In the genomic region with DNA sequence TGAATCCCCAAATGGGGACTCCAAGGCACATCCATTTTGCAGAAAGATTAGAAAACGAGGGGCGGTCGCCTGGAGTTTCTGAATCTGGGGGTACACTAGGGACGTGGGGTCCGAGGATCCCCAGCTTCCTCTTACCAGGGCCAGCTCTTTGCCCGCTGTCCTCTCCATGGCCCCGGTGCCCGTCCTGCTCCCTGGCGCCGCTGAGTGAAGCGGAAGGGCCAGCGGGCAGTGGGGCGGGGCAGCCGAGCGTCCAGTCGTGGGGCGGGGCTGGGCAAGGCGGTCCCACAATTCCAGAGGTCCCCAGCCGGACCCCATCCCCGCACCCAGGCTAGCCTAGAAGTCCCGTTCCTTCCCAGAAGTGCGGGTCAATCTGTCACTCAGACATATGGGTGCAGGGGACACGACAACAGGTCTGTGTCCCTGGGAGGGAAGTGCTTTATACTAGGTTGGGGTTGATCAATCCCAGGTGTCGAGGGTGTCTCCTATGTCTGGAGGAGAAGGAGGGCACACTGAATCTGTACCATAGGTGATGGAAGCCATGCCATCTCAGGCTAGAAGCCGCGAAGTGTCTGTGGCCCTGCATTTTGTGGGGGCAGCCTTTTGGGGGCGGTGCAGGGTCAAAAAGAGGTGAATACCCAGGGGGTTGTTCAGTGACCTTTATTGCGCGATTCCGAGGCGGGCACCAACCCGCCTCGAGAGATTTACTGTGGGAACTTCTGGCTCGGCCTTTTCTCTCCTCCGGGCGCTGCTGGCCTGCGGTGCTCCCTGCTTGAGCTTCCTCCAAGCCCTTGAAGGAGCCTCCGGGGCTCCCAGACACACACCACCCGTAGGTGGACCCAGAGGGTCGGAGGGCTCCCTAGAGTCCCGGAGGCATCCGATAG, we compare ENCODE assay signal across 8 mouse cellular contexts. TPM values are rescaled to one million over a fixed set of nuclear protein-coding genes. Genes with fewer than 3 reads are reported as not detected.
A peak's percentile ranks its signal among the peaks of the same experiment; 100 is the strongest.
DNase-seq lines count a peak whose midpoint lies in the region; ATAC-seq and TF ChIP-seq lines count a peak whose summit lies in the region.

A gene (minus strand): TSS at position 217 of the 881 bp plus-strand sequence.

- no peaks in the 10 kb centered on the region for H3K36me3 ChIP-seq in ES-Bruce4 (ENCODE audit: control insufficient read depth, insufficient read depth, low read length, poor library complexity, severe bottlenecking)
- no peaks in the 10 kb centered on the region for H3K36me3 ChIP-seq in forebrain, embryonic 14.5 days (ENCODE audit: control insufficient read depth, insufficient read depth, low read length)
- no peaks in the 10 kb centered on the region for H3K36me3 ChIP-seq in hindbrain, embryonic 11.5 days (ENCODE audit: control insufficient read depth, insufficient read depth, low read length)
- no peaks in the 10 kb centered on the region for H3K36me3 ChIP-seq in limb, embryonic 15.5 days
- 0 out of 2 replicates have a peak, but pooled peaks cover 3% of the 10 kb centered on the region for H3K36me3 ChIP-seq in midbrain, postnatal 0 days (ENCODE audit: insufficient read depth, low read length)

- TF ChIP-seq CTCF in ES-Bruce4 (IDR thresholded peaks at IDR 0.05; ENCODE audit: low read depth, low read length): no peak
- TF ChIP-seq CTCF in midbrain, postnatal 0 days (IDR thresholded peaks at IDR 0.05): no peak

- peaks cover 10% of the 10 kb centered on the region for H3K27me3 ChIP-seq in ES-Bruce4 (ENCODE audit: control insufficient read depth, insufficient read depth, low read length, poor library complexity, severe bottlenecking)
- peaks cover 53% of the 10 kb centered on the region for H3K27me3 ChIP-seq in forebrain, embryonic 14.5 days (replicated peaks; ENCODE audit: control insufficient read depth, insufficient read depth, low read length)
- H3K27me3 ChIP-seq in hindbrain, embryonic 11.5 days (ENCODE audit: control insufficient read depth, insufficient read depth, low read length): peaks cover 60% of the 10 kb centered on the region
- peaks cover 81% of the 10 kb centered on the region for H3K27me3 ChIP-seq in limb, embryonic 15.5 days
- peaks cover 43% of the 10 kb centered on the region for H3K27me3 ChIP-seq in midbrain, postnatal 0 days (ENCODE audit: insufficient read depth, low read length)

- peak within 1 kb of the TSS; percentile 65 for H3K4me3 ChIP-seq in ES-Bruce4 (ENCODE audit: low read depth, low read length)
- H3K4me3 ChIP-seq in forebrain, embryonic 14.5 days (ENCODE audit: low read depth, low read length): peak within 1 kb of the TSS; percentile 24
- H3K4me3 ChIP-seq in hindbrain, embryonic 11.5 days (ENCODE audit: low read depth, low read length): peak within 1 kb of the TSS; percentile 27
- H3K4me3 ChIP-seq in limb, embryonic 15.5 days: peak within 1 kb of the TSS; percentile 33
- H3K4me3 ChIP-seq in midbrain, postnatal 0 days (ENCODE audit: low read depth, low read length): peak within 1 kb of the TSS; percentile 35

- H3K4me1 ChIP-seq in ES-Bruce4 (ENCODE audit: control insufficient read depth, insufficient read depth, low read length): peaks cover 3% of the 10 kb centered on the region
- H3K4me1 ChIP-seq in forebrain, embryonic 14.5 days (ENCODE audit: control insufficient read depth, insufficient read depth, low read length): peaks cover 11% of the 10 kb centered on the region
- peaks cover 4% of the 10 kb centered on the region; the same call in 1 of the 2 replicates for H3K4me1 ChIP-seq in hindbrain, embryonic 11.5 days (replicated peaks; ENCODE audit: control insufficient read depth, insufficient read depth, low read length)
- H3K4me1 ChIP-seq in limb, embryonic 15.5 days: peaks cover 25% of the 10 kb centered on the region
- H3K4me1 ChIP-seq in midbrain, postnatal 0 days (ENCODE audit: insufficient read depth, low read length): 0 out of 2 replicates have a peak, but pooled peaks cover 8% of the 10 kb centered on the region

- no peak for TF ChIP-seq POLR2A in ES-Bruce4 (IDR thresholded peaks at IDR 0.05; ENCODE audit: insufficient read depth, low read length)

- H3K27ac ChIP-seq in ES-Bruce4 (ENCODE audit: insufficient read depth, low read length): no peak within 1 kb of the TSS
- H3K27ac ChIP-seq in forebrain, embryonic 14.5 days (ENCODE audit: low read depth, low read length): no peak within 1 kb of the TSS
- no peak within 1 kb of the TSS for H3K27ac ChIP-seq in hindbrain, embryonic 11.5 days (ENCODE audit: low read depth, low read length)
- no peak within 1 kb of the TSS for H3K27ac ChIP-seq in limb, embryonic 15.5 days
- H3K27ac ChIP-seq in midbrain, postnatal 0 days (ENCODE audit: low read depth, low read length): no peak within 1 kb of the TSS

- H3K9ac ChIP-seq in ES-Bruce4 (ENCODE audit: low read depth, poor library complexity, severe bottlenecking): peak within 1 kb of the TSS; percentile 24; the same call in 1 of the 2 replicates
- peak within 1 kb of the TSS; percentile 46 for H3K9ac ChIP-seq in forebrain, embryonic 14.5 days (ENCODE audit: low read length)
- H3K9ac ChIP-seq in hindbrain, embryonic 11.5 days (ENCODE audit: low read depth, low read length): 0 out of 2 replicates have a peak within 1 kb of the TSS, but pooled peaks have one; percentile 4
- H3K9ac ChIP-seq in limb, embryonic 15.5 days: peak within 1 kb of the TSS; percentile 26; the same call in 1 of the 2 replicates
- peak within 1 kb of the TSS; percentile 36; the same call in 1 of the 2 replicates for H3K9ac ChIP-seq in midbrain, postnatal 0 days (replicated peaks; ENCODE audit: low read length, poor library complexity, severe bottlenecking)

- H3K4me2 ChIP-seq in forebrain, embryonic 14.5 days (ENCODE audit: low read length): peak within 1 kb of the TSS; percentile 47
- H3K4me2 ChIP-seq in hindbrain, embryonic 11.5 days (replicated peaks; ENCODE audit: low read depth, low read length): peak within 1 kb of the TSS; percentile 46
- H3K4me2 ChIP-seq in limb, embryonic 15.5 days: peak within 1 kb of the TSS; percentile 56
- peak within 1 kb of the TSS; percentile 70 for H3K4me2 ChIP-seq in midbrain, postnatal 0 days (ENCODE audit: low read depth, low read length, poor library complexity, severe bottlenecking)

- ATAC-seq in forebrain, embryonic 14.5 days: 0 out of 2 replicates have a peak, but pooled peaks have one; percentile 14
- ATAC-seq in hindbrain, embryonic 11.5 days (ENCODE audit: low FRiP score): peak; percentile 45; the same call in 1 of the 2 replicates
- ATAC-seq in limb, embryonic 15.5 days (ENCODE audit: insufficient number of reproducible peaks, low FRiP score, low TSS enrichment, low read depth): no peak
- no peak for ATAC-seq in midbrain, postnatal 0 days (ENCODE audit: low FRiP score)

- peak; percentile 71 for DNase-seq in brain, adult 2 months (ENCODE audit: low read depth, low spot score)
- no peak for DNase-seq in forebrain, embryonic 14.5 days (ENCODE audit: low spot score)
- DNase-seq in hindbrain, embryonic 11.5 days (ENCODE audit: low spot score): peak; percentile 55
- no peak for DNase-seq in midbrain, postnatal 0 days (ENCODE audit: low spot score)
- no peak for DNase-seq in right cerebral cortex, postnatal 10 days (ENCODE audit: low spot score in 2 of 2)
- no peak for DNase-seq in right cerebral cortex, adult 18-20 months

- no peaks in the 10 kb centered on the region for H3K9me3 ChIP-seq in ES-Bruce4 (replicated peaks; ENCODE audit: control insufficient read depth, insufficient read depth, low read length, poor library complexity, severe bottlenecking)
- no peaks in the 10 kb centered on the region for H3K9me3 ChIP-seq in forebrain, embryonic 14.5 days (replicated peaks; ENCODE audit: control insufficient read depth, low read length)
- H3K9me3 ChIP-seq in hindbrain, embryonic 11.5 days (ENCODE audit: control insufficient read depth, low read length): no peaks in the 10 kb centered on the region
- no peaks in the 10 kb centered on the region for H3K9me3 ChIP-seq in limb, embryonic 15.5 days
- no peaks in the 10 kb centered on the region for H3K9me3 ChIP-seq in midbrain, postnatal 0 days (ENCODE audit: low read length)

- no peak for TF ChIP-seq EP300 in ES-Bruce4 (IDR thresholded peaks at IDR 0.05; ENCODE audit: insufficient read depth, low read depth, low read length)

- under 1% methylated on average over 42 of the region's 42 CpGs for WGBS in forebrain, embryonic 14.5 days
- 1% methylated on average over 42 of the region's 42 CpGs for WGBS in hindbrain, embryonic 11.5 days
- 2% methylated on average over 41 of the region's 42 CpGs for WGBS in limb, embryonic 15.5 days
- 3% methylated on average over 42 of the region's 42 CpGs for WGBS in midbrain, postnatal 0 days

RNA-seq across cellular contexts. Expression of the gene that starts here (rescaled TPM):
- 9.2 and 9.7 TPM in 2 replicates for polyA plus RNA-seq in ES-Bruce4 (2011; ENCODE audit: insufficient read depth, insufficient read length, low read depth, missing spikeins)
- 1.3 TPM in 2 replicates for polyA plus RNA-seq in forebrain, embryonic 14.5 days (2014; fragmentation: Nextera tagmentation; extraction: Ambion mirVana)
- 2.0 and 2.1 TPM in 2 replicates for polyA plus RNA-seq in hindbrain, embryonic 11.5 days (2014; fragmentation: Nextera tagmentation; extraction: Ambion mirVana)
- polyA plus RNA-seq in limb, embryonic 15.5 days (2015; fragmentation: Nextera tagmentation; extraction: Ambion mirVana): 0.70 and 0.87 TPM in 2 replicates
- 0.76 and 2.8 TPM in 2 replicates for total RNA-seq in midbrain, postnatal 0 days (2014; rRNA removed)
- polyA plus RNA-seq in midbrain, postnatal 0 days (2015; fragmentation: Nextera tagmentation; extraction: Ambion mirVana): 0.85 and 1.1 TPM in 2 replicates

Comparison
In these comparisons a context has a peak if more than half of its experiments do, and no peak if none do; other contexts are left out.
1. DNase-seq: peak in brain, adult 2 months (single experiment) and hindbrain, embryonic 11.5 days (single experiment); none in forebrain, embryonic 14.5 days (single experiment), midbrain, postnatal 0 days (single experiment), right cerebral cortex, postnatal 10 days (0 of 2) and right cerebral cortex, adult 18-20 months (single experiment).
2. ATAC-seq: peak in forebrain, embryonic 14.5 days (single experiment) and hindbrain, embryonic 11.5 days (single experiment); none in limb, embryonic 15.5 days (single experiment) and midbrain, postnatal 0 days (single experiment).
3. Peak in every context shown above with its lines, with median percentiles within 50 percentile points of each other: H3K4me3 ChIP-seq, H3K9ac ChIP-seq and H3K4me2 ChIP-seq.